Mouse (Mus musculus) thymus, adult 2 months (tissue): ENCODE measurements around the gene Rpap3.

Source experiments
- CTCF ChIP-seq: fragments of 200-500 bp; IDR thresholded peaks from 2 replicates; pipeline ENCODE4 v1.5.1; 2012; ENCODE audit warnings: mild to moderate bottlenecking, control low read depth, low read length, moderate library complexity, borderline replicate concordance; ENCODE audit not compliant: control insufficient read depth, poor library complexity, insufficient read depth; ENCODE audit errors: extremely low read depth
- POLR2A ChIP-seq: fragments of 200-500 bp; IDR thresholded peaks from 2 replicates; pipeline ENCODE4 v1.6.1; 2012; ENCODE audit warnings: mild to moderate bottlenecking, low read length, control low read depth, moderate library complexity; ENCODE audit not compliant: control insufficient read depth, poor library complexity, insufficient read depth; ENCODE audit errors: extremely low read depth

- TF ChIP-seq CTCF, result no peak
- TF ChIP-seq POLR2A, result no peak
Observed at GRCm38 (mm10) chr15:97667437-97667836, 38.2 kb downstream of the Rpap3 start.
